Mouse (Mus musculus) lung, postnatal 0 days (tissue): Measurements from ENCODE around the gene Pxmp4. TPM values are rescaled to one million over a fixed set of nuclear protein-coding genes. Genes with fewer than 3 reads are reported as not detected.
A peak's percentile ranks its signal among the peaks of the same experiment; 100 is the strongest.

ENCODE experiments used
- ATAC-seq: fragments of 200-750 bp; cut with Nextera tagmentation; 2 replicates; pipeline ENCODE4 v1.8.0; 2017; ENCODE audit warnings: moderate library complexity
- DNase-seq: peaks from one replicate; pipeline ENCODE4 v3.0.0-alpha.2; 2016; ENCODE audit warnings: low spot score
- H3K27ac ChIP-seq: fragments of 300-500 bp; sonication (generic); 2 replicates; pipeline ENCODE4 v1.5.1; 2014; ENCODE audit warnings: antibody characterized with exemption, mild to moderate bottlenecking, low read length, mixed read lengths
- H3K27me3 ChIP-seq: fragments of 300-500 bp; sonication (generic); replicated peaks from 2 replicates; pipeline ENCODE4 v1.6.1; 2014; ENCODE audit warnings: low read length, mixed read lengths; ENCODE audit not compliant: insufficient read depth
- H3K36me3 ChIP-seq: fragments of 300-500 bp; sonication (generic); 2 replicates; pipeline ENCODE4 v1.6.1; 2014; ENCODE audit warnings: low read length, mixed read lengths; ENCODE audit not compliant: insufficient read depth
- H3K4me1 ChIP-seq: fragments of 300-500 bp; sonication (generic); 2 replicates; pipeline ENCODE4 v1.6.1; 2014; ENCODE audit warnings: antibody characterized with exemption, low read depth, low read length, mixed read lengths; ENCODE audit not compliant: insufficient read depth
- H3K4me2 ChIP-seq: fragments of 300-500 bp; sonication (generic); replicated peaks from 2 replicates; pipeline ENCODE4 v1.6.1; 2014; ENCODE audit warnings: low read depth, mild to moderate bottlenecking, low read length, moderate library complexity, mixed read lengths
- H3K4me3 ChIP-seq: fragments of 300-500 bp; sonication (generic); 2 replicates; pipeline ENCODE4 v1.5.1; 2014; ENCODE audit warnings: low read depth, low read length
- H3K9ac ChIP-seq: fragments of 300-500 bp; sonication (generic); replicated peaks from 2 replicates; pipeline ENCODE4 v1.6.1; 2014; ENCODE audit warnings: low read depth, mild to moderate bottlenecking
- H3K9me3 ChIP-seq: fragments of 300-500 bp; sonication (generic); 2 replicates; pipeline ENCODE4 v1.6.1; 2016; ENCODE audit warnings: low read length, mixed read lengths
- CTCF ChIP-seq: IDR thresholded peaks from 2 replicates; pipeline ENCODE4 v1.5.1; 2016; ENCODE audit warnings: antibody characterized with exemption, mild to moderate bottlenecking
- EP300 ChIP-seq: IDR thresholded peaks from 2 replicates; pipeline ENCODE4 v1.6.1; 2016; ENCODE audit warnings: antibody characterized with exemption, mild to moderate bottlenecking, control low read depth
- WGBS: fragments of 180-500 bp; shearing (Covaris S2); extraction: QIAGEN DNeasy Blood & Tissue Kit; methylation state at CpG from one replicate; pipeline ENCODE4 v1.1.7; 2014; 5-methylcytosine and 5-hydroxymethylcytosine counted together
- polyA plus RNA-seq: library from polyadenylated mRNA; unstranded; fragments of >200 nt; fragmentation: Nextera tagmentation; extraction: Ambion mirVana; gene quantifications from 2 replicates; pipeline ENCODE4 v1.2.1, GENCODE M21; 2015

Gene Pxmp4
- polyA plus RNA-seq, 1 experiment from 2014 or later: 29.0 TPM

GRCm38 (mm10) chr2:154615674-154616073 lies 12.2 kb upstream of the Pxmp4 start:
- H3K4me2 ChIP-seq: no peak overlapping the region
- H3K4me1 ChIP-seq: no peaks in the 10 kb centered on the region
- no peaks in the 10 kb centered on the region for H3K9me3 ChIP-seq
- no peak overlapping the region for H3K9ac ChIP-seq
- no peak overlapping the region for H3K27ac ChIP-seq
- no peak for ATAC-seq
- no peak for DNase-seq
- H3K4me3 ChIP-seq: no peak overlapping the region
- no peaks in the 10 kb centered on the region for H3K36me3 ChIP-seq
- no peaks in the 10 kb centered on the region for H3K27me3 ChIP-seq
- WGBS: 69% methylated on average over 5 of the region's 5 CpGs
- TF ChIP-seq EP300: no peak
- no peak for TF ChIP-seq CTCF

- Histone ChIP-seq H3K9ac (no peak overlapping the region), H3K4me3 (no peak overlapping the region), H3K4me1 (no peaks in the 10 kb centered on the region), H3K4me2 (peak overlapping the region; percentile 28; the same call in 1 of the 2 replicates), H3K27me3 (no peaks in the 10 kb centered on the region), H3K9me3 (no peaks in the 10 kb centered on the region), H3K36me3 (no peaks in the 10 kb centered on the region), H3K27ac (no peak overlapping the region)
- WGBS: 46% methylated on average over 19 of the region's 19 CpGs
- no peak for TF ChIP-seq CTCF
- TF ChIP-seq EP300: no peak
- no peak for DNase-seq
- no peak for ATAC-seq
Measured at GRCm38 (mm10) chr2:154614841-154615576, 11.5 kb upstream of the Pxmp4 start.

DNA sequence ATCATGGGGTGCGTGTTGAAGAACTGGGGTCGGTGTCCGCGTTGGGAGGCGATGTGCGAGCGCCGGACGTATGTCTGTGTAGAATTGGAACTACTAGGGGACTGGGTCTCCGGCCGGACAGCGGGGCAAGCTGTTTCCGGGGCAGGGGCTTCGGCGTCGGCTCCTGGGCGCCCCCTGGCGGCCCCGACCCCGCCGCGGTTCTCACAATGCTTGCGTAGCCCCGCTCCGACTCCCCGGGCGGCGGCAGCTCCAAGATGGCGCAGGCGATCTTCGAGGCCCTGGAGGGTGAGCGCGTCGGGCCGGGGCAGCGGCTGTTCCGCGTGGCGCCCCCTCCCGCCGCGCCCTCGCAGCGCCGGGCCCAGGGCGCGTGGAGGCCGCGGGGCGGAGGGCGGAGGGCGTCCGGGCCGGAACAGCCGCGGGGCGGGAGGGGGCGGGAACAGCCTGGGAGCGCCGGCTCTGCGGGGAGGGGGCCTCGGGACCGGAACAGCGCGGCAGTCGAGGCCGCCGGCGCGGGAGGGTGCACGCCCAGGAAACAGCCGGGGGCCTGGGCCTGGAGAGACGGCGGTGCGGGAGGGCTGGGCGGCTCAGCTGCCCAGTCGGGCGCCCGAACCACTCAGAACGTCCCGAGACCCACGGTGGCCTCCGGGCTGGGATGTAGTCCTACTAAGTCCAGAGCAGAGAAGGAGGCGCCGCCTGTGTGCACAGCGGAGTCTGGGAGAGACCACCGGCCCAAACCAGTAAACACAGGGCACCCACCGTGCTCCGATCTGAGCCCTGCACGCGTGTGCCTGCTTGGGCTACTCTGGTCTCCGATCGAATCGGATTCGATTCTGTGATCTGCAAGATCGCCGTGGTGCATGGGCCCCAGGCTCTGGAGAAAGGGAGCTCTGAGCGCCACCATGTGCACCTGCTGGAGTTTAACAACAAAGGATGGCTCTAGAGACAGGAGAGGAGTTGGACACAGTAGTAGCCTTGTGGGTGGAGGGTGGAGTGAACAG lies 9.9 kb upstream of the Pxmp4 start, which contains the start of the genes Zfp341 and 4930519P11Rik:
Zfp341 (plus strand) TSS at position 180 of the 998 bp plus-strand sequence.
4930519P11Rik (minus strand) TSS at position 320 of the 998 bp plus-strand sequence.
- Histone ChIP-seq H3K27ac (peak within 1 kb of the TSS; percentile 95), H3K4me2 (peak within 1 kb of the TSS; percentile 62), H3K9ac (peak within 1 kb of the TSS; percentile 48), H3K9me3 (no peaks in the 10 kb centered on the region), H3K36me3 (no peaks in the 10 kb centered on the region), H3K4me3 (peak within 1 kb of the TSS; percentile 49), H3K27me3 (no peaks in the 10 kb centered on the region), H3K4me1 (no peaks in the 10 kb centered on the region)
- peak; percentile 96 for DNase-seq
- under 1% methylated on average over 62 of the region's 98 CpGs for WGBS
- TF ChIP-seq CTCF (peak; percentile 81), EP300 (no peak)
- ATAC-seq: peak; percentile 95

GRCm38 (mm10) chr2:154609050-154609767 lies 5.7 kb upstream of the Pxmp4 start:
- H3K36me3 ChIP-seq: no peaks in the 10 kb centered on the region
- no peak overlapping the region for H3K4me2 ChIP-seq
- H3K9me3 ChIP-seq: no peaks in the 10 kb centered on the region
- no peak overlapping the region for H3K27ac ChIP-seq
- 54% methylated on average over 10 of the region's 10 CpGs for WGBS
- no peak overlapping the region for H3K4me3 ChIP-seq
- DNase-seq (no peak), ATAC-seq (no peak)
- peaks cover 3% of the 10 kb centered on the region; the same call in 1 of the 2 replicates for H3K4me1 ChIP-seq
- H3K9ac ChIP-seq: no peak overlapping the region
- TF ChIP-seq CTCF: no peak
- H3K27me3 ChIP-seq: no peaks in the 10 kb centered on the region

GRCm38 (mm10) chr2:154606965-154607364 lies 3.5 kb upstream of the Pxmp4 start:
- no peak for TF ChIP-seq CTCF
- no peak for TF ChIP-seq EP300
- H3K27me3 ChIP-seq: no peaks in the 10 kb centered on the region
- H3K27ac ChIP-seq: no peak overlapping the region
- H3K9ac ChIP-seq: no peak overlapping the region
- WGBS: 70% methylated on average over 1 of the region's 1 CpGs
- no peak overlapping the region for H3K4me3 ChIP-seq
- peaks cover 3% of the 10 kb centered on the region; the same call in 1 of the 2 replicates for H3K4me1 ChIP-seq
- no peak for ATAC-seq
- H3K9me3 ChIP-seq: no peaks in the 10 kb centered on the region
- no peaks in the 10 kb centered on the region for H3K36me3 ChIP-seq
- no peak overlapping the region for H3K4me2 ChIP-seq
- no peak for DNase-seq
